Mouse (Mus musculus) thymus, postnatal 14 days (tissue): ENCODE measurements around the gene Nup210.

Experiments used
- DNase-seq: peaks from one replicate; pipeline ENCODE4 v3.0.0; 2021

The Nup210 gene

DNA sequence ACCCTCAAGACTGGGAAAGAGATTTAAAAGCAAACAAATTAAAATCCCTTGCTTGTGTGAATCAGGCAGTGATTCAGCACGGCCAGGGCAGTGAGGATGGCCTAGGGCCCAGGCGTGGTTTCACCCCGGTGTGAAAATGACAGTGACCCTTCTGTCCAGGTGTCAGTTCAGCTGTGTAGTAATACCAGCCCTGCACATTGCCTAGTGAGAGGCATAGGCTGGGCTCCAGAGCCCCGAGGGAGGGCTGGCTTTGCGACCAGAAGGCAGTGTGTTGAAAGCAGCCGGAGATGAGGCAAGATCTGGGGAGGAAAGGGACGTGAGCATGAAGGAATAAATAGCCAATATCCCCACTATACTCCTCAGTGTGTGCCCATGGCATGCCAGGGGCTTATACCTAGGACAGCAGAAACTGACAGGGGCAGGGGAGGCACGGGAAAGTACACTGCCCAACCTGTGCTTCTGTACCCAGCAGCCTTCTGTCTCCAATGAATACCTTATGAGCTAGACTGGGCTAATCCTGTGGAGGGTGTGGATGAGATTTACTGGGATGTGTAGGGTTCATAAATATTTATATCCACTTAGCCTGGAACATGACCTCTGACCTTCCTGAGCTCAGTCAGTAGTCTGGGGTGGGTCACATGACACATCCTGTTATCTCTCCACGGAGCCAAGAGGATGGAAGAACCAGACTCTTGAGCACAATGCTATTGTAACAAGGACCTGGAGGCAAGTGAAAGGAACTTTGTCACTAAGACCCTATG is 102.3 kb downstream of the Nup210 start:
- no peak for DNase-seq

DNA sequence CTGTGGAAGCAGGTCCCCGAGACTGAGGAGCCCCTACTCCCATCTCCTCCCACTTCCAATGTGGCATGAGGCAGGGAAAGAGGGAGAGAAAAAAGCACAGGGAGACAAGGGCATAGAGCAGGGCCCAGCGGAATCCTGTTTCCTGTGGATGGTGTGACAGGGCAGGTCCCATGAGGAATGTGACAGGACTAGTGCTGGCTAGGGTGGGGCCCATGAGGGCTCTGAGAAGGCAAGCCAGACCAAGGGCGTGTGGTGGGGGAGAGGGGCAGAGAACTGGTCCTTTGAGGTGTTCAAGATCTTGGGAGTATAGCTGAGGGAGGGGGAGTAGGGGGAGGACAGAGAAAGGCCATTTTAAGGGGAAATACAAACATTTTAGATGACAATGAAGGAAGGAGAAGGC is 104.2 kb downstream of the Nup210 start:
- no peak for DNase-seq

DNA sequence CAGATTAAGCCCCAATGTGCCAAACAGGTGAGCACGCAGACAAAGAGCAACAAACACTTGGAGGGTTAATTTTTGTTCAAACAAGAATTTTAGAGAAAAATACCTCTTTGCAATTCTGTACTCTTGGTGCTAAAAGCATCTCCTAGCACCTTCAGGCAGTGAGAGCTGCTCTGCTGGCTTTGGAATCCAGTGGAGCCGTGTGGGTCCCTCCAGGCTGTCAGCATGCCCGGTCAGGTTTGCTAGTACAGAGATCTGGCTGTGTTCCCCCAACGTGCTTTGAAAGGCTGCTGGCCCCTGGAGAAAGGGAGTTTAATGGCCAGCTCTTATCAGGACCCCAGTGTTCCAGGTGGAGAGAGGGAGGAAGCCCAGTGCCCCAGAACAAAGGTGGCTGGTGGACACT is 105.1 kb downstream of the Nup210 start:
- DNase-seq, result no peak

DNA sequence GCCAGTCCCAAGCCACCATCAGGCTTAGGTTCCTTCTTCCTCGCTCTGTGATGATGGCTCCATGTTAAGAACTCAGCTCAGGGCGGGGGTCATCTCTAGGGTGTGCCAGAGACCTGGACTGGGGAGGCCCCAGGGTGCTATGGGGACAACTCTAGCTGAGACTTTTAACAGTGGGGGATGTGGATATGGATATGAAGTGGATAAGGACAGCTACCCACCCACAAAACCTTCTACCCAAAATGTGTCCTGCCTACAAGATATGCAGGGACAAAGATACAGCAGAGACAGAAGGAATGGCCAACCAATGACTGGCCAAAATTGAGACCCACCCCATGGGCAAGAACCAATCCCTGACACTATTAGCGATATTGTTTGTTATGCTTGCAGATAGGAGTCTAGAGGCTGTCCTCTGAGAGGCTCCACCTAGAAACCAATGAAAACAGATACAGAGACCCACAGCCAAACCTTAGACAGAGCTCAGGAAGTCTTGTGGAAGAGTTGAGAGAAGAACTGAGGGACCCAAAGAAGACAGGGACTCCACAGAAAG is 108.3 kb downstream of the Nup210 start:
- DNase-seq, result no peak

DNA sequence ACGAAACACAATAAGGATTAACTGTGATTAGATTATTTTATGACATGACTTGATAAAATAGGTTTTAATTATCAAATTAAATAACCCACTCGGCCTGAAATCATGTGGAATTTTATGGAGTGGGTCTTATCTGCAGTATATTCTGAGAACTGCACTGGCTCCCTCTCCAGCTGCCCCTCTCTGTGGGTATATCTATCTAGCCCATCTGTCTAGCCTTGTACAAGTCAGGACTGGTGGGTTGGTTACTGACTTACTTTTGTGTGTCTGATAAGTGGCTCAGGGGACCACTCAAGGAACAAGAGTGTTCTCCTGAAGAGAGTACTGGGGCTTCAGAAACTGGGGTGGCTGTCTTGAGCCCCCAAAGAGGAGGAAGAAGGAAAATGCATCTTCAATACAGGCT is 109.4 kb downstream of the Nup210 start:
- no peak for DNase-seq

DNA sequence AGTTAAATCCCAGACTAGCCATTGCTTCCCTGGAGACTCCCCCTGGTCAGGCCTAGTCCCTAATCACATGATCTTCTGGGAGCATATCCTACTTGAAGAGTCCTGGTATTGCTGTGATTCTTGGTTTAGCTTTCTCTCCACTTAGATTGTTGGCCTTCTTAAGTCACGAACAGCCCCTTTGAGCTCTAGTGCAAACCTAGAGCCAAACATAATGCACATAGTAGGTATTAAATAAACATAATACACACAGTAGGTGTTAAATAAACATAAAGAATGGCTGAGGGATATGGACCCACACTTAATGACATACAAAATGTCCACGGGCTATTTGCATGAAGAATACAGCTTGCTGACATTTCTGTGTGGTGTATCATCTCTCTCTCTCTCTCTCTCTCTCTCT is 112.5 kb downstream of the Nup210 start:
- no peak for DNase-seq

DNA sequence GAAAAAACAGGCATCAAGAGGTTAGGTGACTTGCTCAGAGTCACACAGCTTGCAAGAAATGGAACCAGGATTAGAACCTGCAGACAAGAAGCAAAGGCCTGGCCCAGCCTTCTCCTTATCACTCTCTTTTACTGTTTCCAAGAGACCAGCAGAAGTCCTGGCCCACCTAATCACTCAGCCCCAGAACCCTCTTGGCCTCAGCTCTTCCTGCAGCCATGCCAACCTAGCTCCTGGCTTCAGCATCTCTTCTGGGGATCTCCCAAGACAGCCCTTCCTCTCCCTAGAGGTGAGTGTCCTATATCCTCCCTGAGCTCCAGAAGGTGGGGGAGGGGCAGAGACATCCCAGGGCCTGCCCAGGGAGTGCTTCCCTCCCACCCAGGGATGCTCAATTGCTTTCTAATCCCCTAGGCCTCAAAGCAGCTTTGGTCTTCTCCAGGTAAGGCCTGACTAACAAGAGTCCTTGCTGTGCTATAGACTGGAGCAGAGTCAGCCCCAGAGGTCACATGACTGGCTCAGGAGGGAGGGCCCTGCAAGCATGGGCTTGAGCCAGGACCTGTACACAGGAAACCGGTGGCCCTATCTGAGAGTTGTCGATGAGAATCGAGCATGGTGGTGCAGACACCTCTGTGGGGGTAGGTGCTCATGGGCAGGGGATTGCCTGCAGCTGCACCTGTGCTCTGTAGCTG is 113.2 kb downstream of the Nup210 start:
- no peak for DNase-seq

DNA sequence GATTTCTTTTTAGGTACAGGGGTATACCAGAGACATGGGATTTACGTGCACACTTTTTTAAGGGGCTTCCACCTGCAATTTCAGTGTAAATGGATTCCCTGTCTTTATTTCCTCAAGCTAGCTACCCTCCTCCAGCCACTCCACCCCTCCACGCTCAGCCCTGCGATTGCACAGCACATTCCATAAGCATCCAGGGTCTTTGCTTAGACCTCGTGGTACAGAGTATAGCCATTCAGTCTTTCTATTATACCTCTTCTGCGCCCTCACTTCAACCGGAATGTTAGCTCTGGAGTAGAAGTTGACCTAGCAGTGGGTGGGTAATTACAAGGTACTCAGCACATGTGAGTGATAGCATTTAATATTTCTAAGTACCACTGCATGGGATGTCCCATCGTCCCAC is 115.1 kb downstream of the Nup210 start:
- no peak for DNase-seq

DNA sequence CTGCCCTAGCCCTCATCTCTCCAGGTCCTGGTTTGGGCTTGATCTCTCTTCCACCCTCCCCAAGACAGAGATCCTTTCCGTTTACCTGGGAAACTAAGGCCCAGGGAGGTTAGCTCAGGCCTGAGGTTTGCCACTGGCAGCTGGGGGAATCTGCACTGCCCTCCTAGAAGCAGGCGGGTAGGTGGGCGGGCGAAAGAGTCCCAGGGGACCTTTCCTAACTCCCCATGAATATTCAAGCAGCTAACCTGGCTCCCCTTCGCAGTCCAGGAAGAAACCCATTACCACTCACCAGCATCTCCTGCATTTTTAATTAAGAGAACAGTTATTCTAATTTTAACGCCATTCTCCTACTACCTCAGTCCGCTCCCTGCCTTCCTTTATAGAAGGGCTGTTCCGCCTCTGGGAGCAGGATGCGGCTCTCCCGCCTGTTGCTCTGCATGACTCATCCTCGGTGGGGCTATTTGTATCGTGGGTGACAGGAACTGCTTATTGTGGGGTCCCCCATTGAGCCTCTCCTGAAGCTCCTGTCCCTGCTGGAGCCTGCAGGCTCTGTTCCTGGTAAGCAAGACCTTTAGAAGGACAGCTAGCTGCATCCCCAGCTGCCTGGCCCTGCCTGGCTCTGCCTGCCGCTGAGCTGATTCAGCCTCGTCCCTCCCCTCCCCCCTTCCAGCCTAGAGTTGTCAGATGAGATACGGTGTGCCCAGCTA is 115.7 kb downstream of the Nup210 start:
- DNase-seq, result no peak

DNA sequence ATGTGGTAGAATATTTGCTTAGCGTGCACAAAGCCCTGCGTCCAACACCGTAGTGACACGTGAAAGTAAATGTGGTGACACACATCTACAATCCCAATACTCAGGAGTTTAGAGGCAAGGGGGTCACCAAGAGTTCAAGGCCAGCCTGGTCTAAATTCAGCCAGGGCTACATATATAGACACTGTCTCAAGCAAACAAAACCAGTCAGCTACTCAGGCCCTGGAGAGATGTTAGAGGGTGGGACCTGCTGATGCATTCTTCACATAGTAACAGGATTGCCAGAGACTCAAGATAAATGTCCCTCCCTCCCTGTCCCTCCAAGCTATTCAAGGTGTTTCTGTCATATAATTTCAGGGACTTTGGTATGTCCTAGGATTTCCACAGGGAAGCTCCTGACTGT is 117.5 kb downstream of the Nup210 start:
- DNase-seq, result no peak

DNA sequence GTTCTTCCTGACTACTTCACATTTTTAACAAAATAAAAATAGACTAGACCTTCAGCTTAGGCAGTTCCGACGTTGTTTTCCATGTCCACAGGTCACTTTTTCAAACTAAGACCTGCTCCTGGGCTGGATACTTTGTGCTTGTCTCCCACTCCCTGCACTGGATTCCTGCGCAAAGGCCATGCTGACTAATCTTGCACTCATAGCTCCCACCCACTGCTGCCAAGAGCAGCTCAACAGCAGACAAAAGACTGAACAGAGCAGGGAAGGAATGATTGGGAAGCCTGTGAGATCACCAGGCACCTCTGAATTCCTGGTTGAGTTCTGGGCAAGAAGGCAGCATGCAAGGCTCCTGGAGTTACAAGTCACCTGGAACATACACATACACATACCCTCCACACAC is 119.6 kb downstream of the Nup210 start:
- DNase-seq, result no peak

DNA sequence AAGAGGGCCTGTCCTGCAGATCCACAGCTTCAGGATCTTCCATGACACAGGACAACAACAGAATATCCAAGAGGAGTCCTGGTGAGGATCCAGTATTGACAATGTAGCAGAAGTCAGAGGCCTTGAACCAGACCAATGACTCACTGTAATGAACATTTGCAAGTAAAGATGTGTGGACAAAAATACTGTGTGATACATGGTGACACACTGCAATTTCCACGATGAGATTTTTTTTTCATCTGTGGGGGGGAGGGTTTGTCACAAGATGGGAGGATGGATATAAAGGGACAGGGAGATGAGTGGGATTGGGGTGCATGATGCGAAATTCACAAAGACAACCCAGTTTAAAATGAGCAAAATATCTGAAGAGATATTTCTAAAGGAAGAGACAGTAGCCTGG is 120.4 kb downstream of the Nup210 start:
- DNase-seq, result no peak

DNA sequence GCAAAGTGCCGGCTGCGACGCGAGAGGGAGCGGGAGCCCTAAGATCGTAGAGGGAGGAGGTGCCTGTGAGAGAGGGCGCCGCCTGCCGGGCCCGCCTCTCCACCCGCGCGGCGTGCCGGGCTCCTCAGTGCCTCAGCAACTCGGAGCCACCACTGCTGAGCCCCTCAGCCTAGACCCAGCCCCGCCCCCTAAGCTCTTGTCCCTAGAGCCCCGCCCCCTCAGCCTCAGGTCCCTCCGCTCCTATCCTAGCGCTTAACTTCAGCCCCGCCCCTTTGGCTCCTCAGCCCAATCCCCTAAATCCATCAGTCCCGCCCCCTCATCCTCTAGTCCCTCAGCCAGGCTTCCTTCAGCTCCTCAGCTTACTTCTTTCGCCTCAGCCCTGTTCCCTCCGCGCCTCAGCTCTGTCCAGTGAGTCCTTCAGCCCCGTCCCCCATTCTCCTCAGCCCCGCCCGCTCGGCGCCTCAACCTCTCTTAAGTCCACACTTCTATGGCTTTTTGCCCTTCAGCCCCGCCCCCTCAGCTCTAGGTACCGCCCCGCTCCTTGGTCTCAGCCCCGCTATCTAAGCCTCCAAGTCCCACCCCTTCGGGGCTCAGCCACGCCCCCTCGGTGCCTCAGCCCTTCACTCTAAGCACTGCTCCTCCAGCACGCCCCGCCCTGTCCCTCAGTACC is 127.8 kb downstream of the Nup210 start, which contains the start of gene Iqsec1:
Iqsec1 (minus strand) TSS at position 38 of the 670 bp plus-strand sequence.
- peak; percentile 86 for DNase-seq

DNA sequence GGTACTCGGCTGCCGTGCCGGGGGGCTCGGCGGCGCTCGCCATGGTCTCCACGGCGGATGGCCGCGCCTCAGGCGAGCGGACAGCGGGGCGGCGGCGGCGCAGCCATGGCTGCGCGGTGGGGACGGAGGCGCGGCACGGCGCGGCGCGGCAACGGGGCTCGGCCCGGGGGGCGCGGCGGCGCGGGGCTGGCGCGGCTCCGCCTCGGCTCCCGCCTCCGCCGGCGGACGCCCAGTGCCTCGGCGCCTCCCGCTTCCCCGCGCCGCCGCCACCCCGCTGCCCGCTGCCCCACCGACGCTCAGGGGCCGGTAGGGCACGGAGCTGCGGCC is 128.4 kb downstream of the Nup210 start:
- DNase-seq, result no peak

DNA sequence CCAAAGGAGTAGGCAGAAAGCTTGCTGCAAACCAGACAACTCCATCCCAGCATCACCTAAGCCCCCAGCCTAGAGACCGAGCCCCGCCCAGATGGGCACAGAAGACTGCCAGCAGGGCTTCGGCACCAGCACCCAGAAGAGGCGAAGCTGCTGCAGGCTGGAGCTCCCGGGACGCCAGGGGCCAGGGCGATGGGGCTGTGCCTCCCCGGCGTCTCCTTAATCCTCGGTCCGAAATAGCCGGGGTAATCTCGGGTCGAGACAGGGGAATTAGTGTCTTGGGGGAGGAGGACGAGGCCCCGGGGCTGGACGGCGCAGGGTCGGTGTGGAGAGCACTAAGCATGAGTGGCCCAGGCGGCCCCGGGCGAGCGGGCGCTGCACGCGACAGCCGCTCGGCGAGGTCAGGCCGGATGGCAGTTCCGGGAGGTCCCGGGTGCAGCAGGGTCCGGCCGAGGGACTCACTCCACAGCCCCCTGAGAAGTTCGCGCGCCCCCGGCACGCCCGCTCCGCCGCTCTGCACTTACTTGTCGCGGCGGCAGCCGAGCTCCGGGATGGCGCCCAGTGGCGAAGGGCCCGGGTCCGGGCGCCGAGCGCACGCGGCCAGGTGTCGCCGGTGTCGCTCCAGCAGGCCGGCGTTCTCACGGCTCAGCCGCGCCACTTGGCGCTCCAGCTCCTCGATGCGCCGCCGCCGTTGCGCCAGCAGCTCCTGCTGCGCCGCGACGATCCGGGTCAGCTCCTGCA is 128.9 kb downstream of the Nup210 start:
- DNase-seq, result peak; percentile 26

DNA sequence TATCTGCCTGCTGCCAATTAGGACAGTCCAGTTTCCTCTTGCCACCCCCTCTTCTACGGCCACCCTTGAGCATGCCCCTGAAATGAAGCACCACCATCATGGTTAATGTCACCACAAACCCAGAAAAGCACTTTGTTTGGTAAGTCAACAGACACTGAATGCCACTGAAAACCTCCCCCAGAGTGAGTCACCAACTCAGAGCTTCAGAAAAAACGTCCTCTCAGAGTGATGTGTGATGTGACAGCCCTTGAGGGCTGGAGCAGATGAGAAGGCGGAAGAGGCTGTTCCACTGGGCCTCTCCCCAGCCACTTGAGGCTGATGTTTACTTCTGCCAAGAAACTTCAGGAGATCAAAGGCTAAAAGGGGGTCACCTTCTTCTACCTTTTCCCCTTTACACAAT is 132.5 kb downstream of the Nup210 start:
- no peak for DNase-seq

DNA sequence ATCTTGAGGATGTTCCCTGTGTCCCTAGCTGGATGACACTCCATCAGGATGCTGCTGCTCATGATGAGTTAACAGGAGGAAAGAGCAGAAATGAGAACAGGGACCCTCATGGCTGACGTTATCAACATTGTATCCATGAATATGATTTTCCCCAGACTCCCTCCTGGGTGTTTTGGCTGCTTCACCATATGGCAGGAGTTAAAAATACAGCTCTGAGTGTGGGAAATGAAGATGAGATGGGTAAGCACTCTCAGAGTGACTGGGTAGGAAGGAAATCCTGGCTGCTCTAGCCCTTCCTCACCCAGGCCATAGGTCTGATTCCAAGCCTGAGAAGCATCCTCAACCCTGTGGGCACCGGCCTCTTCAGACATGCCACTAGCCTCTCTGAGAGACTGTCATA is 142.3 kb downstream of the Nup210 start:
- DNase-seq, result no peak

DNA sequence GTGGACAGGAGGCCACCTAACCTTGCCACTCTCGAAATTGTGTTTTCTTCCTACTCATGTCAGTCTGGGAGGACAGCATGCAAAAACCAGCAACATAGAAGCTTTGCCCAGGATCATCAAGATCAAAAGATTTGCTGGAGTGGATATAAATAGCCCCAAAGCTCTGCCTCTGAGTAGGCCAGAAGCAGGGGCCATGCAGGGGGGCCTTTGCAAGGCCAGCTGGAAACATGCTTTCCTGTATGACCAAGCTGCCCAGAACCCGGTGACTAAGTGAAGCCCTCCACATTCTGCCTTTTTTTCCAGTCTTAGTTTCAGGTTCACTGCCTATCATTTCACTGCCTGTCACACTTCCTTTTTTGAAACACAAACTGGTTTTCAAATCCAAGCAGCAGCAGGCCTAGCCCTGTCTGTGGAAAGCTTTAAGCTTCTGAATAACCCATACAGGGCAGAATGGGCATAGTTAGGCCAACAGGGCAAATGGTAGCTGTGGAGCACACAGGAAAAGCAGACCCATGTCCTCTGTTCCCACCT is 147.2 kb downstream of the Nup210 start:
- no peak for DNase-seq
